Mouse (Mus musculus): ENCODE measurements around the gene Med1.

The Med1 gene

DNA sequence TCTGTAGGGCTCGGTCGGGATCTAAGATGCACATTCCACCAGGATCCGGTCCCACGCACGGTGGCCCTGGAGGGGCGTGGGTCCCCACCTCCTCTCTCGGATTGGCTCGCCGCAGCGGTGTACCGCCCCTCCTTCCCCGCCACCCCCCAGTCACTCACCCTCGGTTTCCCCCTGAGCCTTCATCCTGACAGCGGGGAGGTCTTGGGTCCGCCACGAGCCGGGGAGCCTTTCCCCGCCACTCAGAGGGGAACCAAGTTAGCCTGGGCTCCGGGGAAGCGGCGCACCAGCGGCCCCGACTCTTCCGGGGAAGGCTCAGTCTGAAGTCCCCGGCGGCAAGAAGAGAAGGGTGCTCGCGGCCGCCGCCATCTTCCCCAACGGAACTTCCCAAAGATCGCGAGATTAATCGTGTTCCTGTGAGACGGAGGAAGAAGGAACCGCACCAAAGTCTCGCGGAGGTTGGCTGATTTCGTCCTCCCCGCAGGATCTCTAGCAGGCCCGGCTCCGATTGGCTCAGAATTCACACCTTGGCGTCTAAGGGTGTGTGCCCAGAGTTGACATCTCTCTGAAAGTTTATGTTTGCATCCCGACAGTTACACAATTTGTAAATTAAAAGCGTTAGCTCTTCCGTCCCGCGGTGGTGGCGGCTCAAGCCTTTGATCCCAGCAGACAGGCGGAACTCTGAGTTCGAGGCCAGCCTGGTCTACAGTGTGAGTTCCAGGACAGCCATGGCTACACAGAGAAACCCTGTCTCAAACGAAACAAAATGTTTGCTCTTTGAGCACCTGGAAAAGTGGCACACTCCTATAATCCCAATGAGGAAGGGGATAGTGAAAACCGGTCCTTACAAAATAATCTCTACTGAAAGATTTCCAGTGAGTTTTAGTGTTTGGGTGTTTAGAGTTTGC is at the start of gene Med1:
TSS of gene Med1 (minus strand) at position 393 of the 905 bp plus-strand sequence.
- in situ Hi-C loops (cut with MboI, MseI) = no loop called here

DNA sequence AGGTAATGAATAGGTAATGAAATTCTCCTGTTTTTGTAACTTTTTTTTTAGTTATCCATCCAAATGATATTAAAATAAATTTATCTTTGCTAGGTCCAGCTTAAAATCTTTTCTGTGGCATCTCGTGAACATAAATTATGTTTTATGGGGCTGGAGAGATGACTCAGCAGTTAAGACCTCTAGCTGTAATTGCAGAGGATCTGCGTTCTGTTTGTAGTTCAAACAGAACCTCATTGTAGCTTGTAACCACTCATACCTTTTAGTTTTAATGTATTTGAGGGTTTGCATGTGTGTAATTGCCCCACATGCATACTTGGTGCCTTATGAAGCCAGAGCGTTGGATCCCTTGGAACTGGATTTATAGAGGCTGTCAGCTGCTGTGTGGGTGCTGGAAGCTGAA is 45.9 kb upstream of the Med1 start:
- in situ Hi-C loops (cut with MboI, MseI) = loop anchor here in 1 of 2 experiments (25.0 kb wide), 1 partner anchor 1077 kb away; the partner anchor contains the start of gene Tbkbp1

DNA sequence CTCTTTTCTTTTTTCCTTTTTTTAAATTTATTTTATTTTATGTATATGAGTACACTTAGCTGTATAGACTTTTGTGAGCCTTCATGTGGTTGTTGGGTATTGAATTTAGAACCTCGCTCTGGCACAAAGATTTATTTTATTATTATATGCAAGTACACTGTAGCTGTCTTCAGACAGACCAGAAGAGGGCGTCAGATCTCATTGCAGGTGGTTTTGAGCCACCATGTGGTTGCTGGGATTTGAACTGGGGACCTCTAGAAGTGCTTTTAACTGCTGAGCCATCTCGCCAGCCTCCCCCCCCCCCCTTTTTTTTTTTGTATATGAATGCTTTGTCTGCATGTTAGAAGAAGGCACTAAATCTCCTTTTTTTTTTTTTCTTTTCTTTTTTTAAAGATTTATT is 45.3 kb upstream of the Med1 start:
- in situ Hi-C loops (cut with MboI, MseI) = loop anchor here in 1 of 2 experiments (25.0 kb wide), 1 partner anchor 1076 kb away; the partner anchor contains the start of gene Tbkbp1

DNA sequence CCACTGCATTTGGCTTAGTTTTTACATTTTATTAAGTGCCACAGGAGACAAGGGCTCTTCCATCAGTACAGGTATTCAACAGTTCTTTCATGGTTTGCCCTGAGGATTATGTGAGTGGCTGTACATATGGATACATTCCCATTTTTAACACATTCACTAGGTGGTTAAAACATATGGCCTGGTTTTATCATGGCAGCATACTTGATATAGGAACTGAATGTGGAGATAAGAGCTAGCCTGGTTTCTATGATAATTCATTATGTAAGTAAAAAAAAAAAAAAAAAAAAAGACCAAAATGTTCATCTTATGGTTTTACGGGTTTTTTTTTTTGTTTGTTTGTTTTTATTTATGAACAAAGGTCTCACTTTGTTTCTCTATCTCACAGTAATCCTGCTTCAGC is 33.3 kb upstream of the Med1 start:
- in situ Hi-C loops (cut with MboI, MseI) = loop anchor here (10.0 to 25.0 kb wide), 3 partner anchors 62 to 1064 kb away; partner anchors contain the start of gene Tbkbp1 (in 1 of the 2)

DNA sequence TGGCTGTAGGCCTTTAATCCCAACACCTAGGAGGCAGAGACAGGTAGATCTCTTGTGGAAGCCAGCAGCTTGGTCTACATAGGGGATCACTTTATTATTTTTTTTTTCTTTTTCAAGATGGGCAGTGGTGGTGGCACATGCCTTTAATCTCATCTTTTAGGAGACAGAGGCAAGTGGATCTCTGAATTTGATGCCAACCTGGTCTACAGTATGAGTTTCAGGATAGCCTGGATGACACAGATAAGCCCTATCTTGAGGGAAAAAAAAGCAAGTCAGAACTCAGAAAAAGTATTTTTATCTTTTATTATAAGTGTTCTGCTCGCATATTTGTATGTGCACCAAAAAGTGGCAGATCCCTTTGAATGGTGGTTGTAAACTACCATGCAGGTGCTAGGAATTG is 20.2 kb upstream of the Med1 start:
- in situ Hi-C loops (cut with MboI, MseI) = loop anchor here in 1 of 2 experiments (25.0 kb wide), 1 partner anchor 799 kb away; the partner anchor contains the start of gene Top2a

DNA sequence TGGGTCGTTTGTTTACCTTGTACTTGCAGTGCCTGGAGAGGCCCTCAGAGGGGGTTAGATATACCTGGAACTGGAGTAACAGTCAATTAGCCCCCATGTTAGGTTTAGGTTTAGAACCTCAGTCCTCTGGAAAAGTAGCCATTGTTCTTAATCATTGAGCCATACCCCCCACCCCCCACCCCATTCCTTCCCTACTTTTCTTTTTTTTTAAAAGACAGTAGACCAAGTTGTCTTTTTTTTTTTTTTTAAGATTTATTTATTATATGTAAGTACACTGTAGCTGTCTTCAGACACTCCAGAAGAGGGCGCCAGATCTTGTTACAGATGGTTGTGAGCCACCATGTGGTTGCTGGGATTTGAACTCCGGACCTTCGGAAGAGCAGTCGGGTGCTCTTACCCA is 16.6 kb upstream of the Med1 start:
- in situ Hi-C loops (cut with MboI, MseI) = loop anchor here (10.0 to 25.0 kb wide), 2 partner anchors 425 to 803 kb away; partner anchors contain the start of genes Rpl23 (in 1 of the 2) and Top2a (in 1 of the 2)

DNA sequence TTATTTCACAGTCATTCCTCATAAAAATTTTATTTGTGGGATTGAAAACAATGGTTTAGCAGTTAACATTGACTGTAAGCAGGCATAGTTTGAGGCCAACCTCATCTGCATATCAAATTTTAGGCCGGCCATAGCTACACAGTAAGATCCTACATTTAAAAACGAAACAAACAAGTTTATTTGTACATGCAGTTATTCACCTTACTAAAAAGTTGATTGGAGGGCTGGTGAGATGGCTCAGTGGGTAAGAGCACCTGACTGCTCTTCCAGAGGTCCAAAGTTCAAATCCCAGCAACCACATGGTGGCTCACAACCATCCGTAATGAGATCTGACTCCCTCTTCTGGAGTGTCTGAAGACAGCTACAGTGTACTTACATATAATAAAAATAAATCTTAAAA is 13.2 kb upstream of the Med1 start:
- in situ Hi-C loops (cut with MboI, MseI) = loop anchor here (10.0 to 25.0 kb wide), 2 partner anchors 421 to 806 kb away; partner anchors contain the start of genes Rpl23 (in 1 of the 2) and Top2a (in 1 of the 2)

DNA sequence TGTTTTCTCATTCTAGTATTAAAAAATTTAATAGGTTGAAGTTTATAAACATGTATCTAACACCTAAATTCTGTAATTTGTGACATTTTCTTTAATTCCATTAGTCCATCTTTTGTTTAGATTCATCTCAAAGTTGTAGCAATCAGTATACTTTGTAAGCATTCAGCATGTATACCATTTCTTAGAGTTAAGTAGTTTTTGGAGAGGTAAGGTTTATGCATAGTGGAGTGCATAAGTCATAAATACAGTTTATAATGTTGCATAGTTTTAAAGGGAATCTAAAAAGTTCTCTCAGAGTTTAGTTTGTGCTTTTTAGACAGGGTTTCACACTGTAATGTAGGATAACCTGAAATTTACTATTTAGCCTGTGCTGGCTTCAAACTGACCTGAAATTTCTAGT is 12.4 kb upstream of the Med1 start:
- in situ Hi-C loops (cut with MboI, MseI) = loop anchor here (10.0 to 25.0 kb wide), 2 partner anchors 421 to 807 kb away; partner anchors contain the start of genes Rpl23 (in 1 of the 2) and Top2a (in 1 of the 2)

DNA sequence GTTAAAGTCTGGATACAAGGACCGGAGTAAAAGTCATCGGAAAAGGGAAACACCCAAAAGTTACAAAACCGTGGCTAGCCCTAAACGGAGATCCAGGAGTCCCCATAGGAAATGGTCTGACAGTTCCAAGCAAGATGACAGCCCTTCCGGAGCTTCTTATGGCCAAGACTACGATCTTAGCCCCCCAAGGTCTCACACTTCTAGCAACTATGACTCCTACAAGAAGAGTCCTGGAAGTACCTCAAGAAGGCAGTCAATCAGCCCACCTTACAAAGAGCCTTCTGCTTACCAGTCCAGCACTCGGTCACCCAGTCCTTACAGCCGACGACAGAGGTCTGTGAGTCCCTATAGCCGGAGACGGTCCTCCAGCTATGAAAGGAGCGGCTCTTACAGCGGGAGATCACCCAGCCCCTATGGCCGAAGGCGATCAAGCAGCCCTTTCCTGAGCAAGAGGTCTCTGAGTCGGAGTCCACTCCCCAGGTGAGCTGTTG is 10.9 kb upstream of the Med1 start:
- in situ Hi-C loops (cut with MboI, MseI) = loop anchor here (10.0 to 25.0 kb wide), 2 partner anchors 419 to 808 kb away; partner anchors contain the start of genes Rpl23 (in 1 of the 2) and Top2a (in 1 of the 2)

DNA sequence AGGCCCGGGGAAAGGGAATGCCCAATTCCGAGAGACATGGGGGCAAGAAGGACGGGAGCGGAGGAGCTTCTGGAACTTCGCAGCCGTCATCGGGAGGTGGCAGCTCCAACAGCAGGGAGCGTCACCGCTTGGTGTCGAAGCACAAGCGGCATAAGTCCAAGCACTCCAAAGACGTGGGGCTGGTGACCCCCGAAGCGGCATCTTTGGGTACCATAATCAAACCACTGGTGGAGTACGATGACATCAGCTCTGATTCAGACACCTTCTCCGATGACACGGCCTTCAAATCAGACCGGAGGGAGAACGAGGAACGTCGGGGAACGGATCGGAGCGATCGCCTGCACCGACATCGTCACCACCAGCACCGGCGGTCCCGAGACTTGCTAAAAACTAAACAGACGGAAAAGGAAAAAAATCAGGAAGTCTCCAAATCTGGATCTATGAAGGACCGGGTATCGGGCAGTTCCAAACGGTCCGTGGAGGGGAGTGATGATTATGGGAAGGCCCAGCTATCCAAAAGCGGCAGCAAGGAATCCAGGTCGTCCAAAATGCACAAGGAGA is 10.3 kb upstream of the Med1 start:
- in situ Hi-C loops (cut with MboI, MseI) = loop anchor here (10.0 to 25.0 kb wide), 2 partner anchors 419 to 809 kb away; partner anchors contain the start of genes Rpl23 (in 1 of the 2) and Top2a (in 1 of the 2)

DNA sequence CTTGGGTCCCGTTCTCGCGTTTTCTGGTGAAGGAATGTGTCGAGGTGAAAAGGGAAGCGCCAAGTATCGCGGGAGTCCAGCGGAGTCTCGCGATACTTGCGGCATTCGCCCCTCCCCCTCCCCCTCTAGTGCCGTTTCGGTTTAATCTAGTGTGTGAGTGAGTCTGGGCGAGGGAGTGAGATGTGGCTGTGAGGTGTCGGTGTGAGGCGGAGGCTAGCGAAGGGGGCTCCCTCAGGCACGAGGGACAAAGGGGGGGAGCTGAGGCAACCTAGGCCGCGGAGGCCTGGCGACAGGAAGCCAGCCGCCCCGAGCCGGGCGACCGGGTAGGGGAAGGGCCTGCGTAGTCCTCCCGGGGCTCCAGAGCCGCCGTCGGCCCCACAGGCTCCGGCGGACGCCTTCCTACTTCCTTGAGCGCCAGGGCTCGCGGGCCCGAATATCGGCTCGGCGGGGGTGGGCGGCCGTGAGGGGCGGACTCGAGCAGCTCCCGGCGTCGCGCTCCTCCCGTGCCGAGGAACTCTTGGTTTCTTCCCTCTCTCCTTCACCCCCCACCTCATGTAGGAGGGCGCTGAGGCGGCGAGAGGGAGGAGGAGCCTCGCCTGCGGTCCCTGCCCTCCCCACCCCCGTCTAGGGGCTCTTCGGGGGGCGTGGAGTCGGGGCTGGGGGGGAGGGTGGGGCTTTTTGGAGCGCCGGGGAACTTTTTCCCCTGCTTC is 9.7 kb upstream of the Med1 start, which contains the start of gene Cdk12:
TSS of gene Cdk12 (plus strand) at position 419 of the 710 bp plus-strand sequence.
- in situ Hi-C loops (cut with MboI, MseI) = loop anchor here (10.0 to 25.0 kb wide), 2 partner anchors 418 to 810 kb away; partner anchors contain the start of genes Rpl23 (in 1 of the 2) and Top2a (in 1 of the 2)

DNA sequence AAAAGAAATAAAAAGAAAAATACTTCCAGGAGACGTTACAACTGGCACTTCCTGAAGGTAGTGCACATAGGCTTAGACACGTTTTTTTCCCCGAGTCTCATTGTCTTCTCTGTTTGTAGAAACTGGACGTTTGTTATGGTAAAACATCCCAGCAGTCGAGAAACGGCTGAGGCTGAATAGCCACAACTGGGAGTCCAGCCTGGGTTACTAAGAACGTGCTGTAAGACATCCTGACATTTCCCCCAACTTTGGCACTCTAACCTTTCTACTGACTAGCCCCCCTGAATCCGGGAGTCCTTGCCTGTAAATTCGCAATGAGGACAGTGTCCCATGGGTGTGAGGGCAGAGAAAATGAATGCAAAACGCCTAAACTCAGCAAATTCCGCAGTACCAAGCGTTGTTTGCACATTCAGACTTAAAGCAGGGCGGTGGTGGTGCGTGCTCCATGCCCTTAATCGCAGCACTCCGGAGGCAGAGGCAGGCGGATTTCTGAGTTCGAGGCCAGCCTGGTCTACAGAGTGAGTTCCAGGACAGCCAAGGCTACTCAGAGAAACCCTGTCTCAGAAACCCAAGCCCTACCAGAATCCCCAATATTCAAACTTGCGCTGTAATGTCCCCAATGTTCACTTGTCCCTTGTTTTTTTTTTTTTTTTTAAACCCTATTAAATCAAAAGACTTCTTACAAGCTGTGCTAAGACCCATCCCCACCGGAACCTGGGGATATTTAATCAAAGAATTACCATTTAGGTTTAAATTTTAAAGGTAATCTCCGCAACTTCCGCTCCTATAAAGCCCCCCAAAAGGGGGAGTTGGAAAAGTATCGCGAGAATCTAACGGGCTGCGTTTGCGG is 8.9 kb upstream of the Med1 start:
- in situ Hi-C loops (cut with MboI, MseI) = loop anchor here (10.0 to 25.0 kb wide), 2 partner anchors 417 to 810 kb away; partner anchors contain the start of genes Rpl23 (in 1 of the 2) and Top2a (in 1 of the 2)

DNA sequence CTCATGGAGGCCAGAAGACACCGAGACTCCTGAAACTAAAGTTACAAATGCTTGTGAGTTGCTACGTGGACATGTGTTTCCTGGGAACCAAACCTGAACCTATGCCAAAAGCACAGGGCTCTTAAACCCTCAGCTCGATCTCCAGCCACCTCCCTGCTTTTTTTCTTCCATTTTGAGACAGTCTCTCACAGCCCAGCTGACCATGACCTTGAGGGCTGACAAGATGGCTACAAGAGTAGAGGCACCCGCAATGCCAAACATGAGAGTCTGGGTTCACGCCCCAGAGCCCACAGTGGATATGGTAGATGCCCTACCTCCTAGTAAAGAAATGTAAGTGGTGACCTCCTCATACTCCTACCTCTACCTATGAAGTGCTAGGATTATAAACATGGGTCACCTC is 2.3 kb downstream of the Med1 start:
- in situ Hi-C loops (cut with MboI, MseI) = no loop called here

DNA sequence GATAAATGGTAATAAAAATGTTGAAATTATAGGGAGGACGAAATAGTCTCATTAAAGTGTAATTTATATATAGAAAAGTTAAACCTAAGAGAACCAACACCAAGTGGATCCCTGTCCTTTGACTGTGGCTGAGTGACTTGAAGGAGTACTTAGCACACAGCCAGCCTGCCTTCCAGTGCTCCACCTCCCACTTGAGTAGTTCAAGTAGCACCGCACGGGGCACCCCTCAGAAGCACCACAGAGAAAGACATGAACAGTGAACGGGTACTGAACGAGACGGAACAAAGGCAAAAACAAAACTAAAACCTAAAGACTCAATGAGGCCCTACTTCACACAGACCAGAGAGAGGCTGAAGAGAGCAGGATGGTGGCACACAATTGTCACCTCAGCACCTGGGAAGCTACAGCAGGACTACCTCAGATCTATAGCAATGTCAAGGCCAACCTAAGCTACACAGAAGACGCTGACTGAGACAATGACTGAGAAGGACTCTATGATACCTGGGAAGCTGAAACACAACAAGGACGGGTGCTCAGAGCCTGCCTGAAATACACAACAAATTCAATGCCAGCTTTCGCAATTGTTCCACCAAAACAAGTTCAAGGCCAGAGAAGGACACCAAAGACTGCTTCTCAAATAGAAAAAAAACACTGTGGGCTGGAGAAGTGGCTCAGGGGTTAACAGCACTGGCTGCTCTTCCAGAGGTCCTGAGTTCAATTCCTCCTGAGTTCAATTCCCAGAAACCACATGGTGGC is 5.3 kb downstream of the Med1 start:
- in situ Hi-C loops (cut with MboI, MseI) = no loop called here

DNA sequence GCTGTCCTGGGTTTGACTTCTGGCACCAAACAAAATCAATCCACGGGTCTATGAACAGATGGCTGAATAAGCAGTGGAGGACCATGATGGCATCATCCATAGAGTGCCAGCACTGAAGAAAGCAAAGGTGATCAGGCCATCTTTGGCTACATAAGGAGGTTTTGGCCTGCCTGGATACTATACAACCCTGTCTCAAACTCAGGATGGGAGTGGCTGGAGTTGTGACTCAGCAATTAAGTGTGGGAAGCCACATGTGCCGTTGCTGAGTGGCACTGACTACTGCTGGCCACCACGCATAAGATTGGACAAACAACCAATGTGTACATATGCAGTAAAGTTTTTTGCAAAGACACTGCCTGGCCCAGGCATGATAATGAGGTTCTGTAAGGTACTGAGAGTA is 10.9 kb downstream of the Med1 start:
- in situ Hi-C loops (cut with MboI, MseI) = loop anchor here in 1 of 2 experiments (5.0 kb wide), 1 partner anchor 40 kb away; no protein-coding TSS in a partner anchor

DNA sequence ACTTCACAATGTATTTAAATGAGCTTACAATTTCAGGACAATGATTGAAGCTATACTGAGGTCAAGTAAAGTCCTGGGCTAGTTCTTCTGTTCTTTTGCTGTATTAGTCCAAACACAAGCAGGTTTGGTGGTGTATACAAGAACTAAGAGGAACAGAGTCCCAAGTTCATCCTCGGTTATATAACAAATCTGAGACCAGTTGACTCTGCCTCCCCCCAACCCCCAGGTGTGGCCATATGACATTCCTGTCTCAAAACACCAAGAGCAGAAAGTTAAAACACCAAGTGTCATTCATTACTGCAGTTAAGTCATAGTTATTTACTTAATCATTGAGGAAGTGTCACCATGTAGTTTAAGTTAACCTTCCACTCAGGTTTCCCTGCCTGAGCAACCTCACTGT is 24.7 kb downstream of the Med1 start:
- in situ Hi-C loops (cut with MboI, MseI) = loop anchor here in 1 of 2 experiments (10.0 kb wide), 1 partner anchor 56 kb away; no protein-coding TSS in a partner anchor

DNA sequence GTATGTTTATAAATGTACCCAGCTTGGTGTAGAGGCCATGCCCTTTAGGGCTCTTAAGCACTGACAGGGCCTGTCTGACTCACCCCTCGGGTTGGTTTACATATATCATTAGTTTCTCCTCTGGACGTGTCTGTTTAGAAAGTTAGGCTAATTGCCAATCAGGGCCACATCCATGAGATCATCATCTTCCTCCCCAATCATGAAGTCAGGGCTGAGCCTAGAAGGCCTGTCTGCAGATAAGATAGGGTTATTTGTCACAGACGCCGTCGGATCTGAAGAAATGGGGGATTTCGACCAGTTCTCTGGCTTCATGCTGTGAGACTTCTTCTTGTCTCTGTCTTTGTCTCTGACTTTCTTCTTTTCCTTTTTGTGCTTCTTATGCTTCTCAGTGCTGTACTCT is 38.0 kb downstream of the Med1 start:
- in situ Hi-C loops (cut with MboI, MseI) = loop anchor here in 1 of 2 experiments (10.0 kb wide), 1 partner anchor 90 kb away; no protein-coding TSS in a partner anchor

DNA sequence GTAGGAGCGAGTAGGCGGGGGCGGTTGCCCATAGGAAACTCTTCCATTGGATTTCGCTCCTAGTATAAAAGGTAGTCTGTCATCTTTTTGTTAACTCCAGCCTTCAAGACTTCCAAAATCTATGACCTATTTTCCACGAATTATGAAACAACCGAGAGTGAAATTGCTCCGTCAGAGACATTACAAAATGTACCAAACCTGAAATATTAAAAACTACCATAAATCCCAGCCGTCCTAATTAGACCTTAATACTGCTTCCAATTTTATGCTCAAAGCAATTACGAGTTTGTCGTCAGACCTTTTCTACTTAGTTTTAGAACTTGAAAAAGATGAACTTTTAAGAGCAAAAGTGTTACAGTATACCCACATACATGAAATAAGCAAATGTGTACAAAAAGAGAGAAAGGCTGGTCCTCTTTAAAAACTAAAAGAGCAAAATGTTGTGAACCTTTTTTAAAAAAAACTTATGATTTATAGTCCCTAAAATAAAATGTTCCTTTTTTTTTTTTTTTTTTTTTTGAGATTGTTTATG is 42.4 kb downstream of the Med1 start:
- in situ Hi-C loops (cut with MboI, MseI) = loop anchor here in 1 of 2 experiments (10.0 kb wide), 1 partner anchor 94 kb away; no protein-coding TSS in a partner anchor

Data from T-helper 17 cell (primary cell).